Mouse (Mus musculus): Measurements from ENCODE around the gene Tfec.

GRCm38 (mm10) chr6:16855879-16856545 lies 42.2 kb downstream of the Tfec start:
- TF ChIP-seq CHD2 (IDR thresholded peaks at IDR 0.05; ENCODE audit: low read depth, low read length), result no peak
- no peak for TF ChIP-seq MAFK (IDR thresholded peaks at IDR 0.05; ENCODE audit: insufficient read depth, low read depth, low read length)
